Mouse (Mus musculus) cerebellum, adult 9-10 months (tissue): Measurements from ENCODE around the gene Gm35549.
"Not testable (repeated sequence)": the region's sequence is repeated elsewhere in the genome, so short reads cannot be mapped to it uniquely, and the experiment has no call there.

ENCODE experiments used
- DNase-seq: peaks from one replicate; pipeline ENCODE4 v3.0.0; 2022

Gm35549 gene

GRCm38 (mm10) chr9:122843760-122844159, at the start of gene Gm35549:
Gene Gm35549, minus strand, starts transcription at chr9:122844035.
- DNase-seq = no peak

GRCm38 (mm10) chr9:122886372-122887179, 42.7 kb upstream of the Gm35549 start:
- DNase-seq = peak; percentile 71

- DNase-seq = no peak
Observed at GRCm38 (mm10) chr9:122885385-122885784, 41.5 kb upstream of the Gm35549 start, which contains the start of gene Zkscan7. Gene Zkscan7, plus strand, starts transcription at chr9:122885685.

GRCm38 (mm10) chr9:122875145-122875544, 31.3 kb upstream of the Gm35549 start:
- DNase-seq = no peak

- DNase-seq = no peak
Observed at GRCm38 (mm10) chr9:122874653-122875052, 30.8 kb upstream of the Gm35549 start.

- DNase-seq = no peak
Observed at GRCm38 (mm10) chr9:122872595-122872994, 28.8 kb upstream of the Gm35549 start.

GRCm38 (mm10) chr9:122866192-122866591, 22.4 kb upstream of the Gm35549 start:
- DNase-seq = no peak

GRCm38 (mm10) chr9:122865697-122866166, 21.9 kb upstream of the Gm35549 start, which contains the start of gene Zfp445:
Gene Zfp445, minus strand, starts transcription at chr9:122866006.
- peak; percentile 84 for DNase-seq

GRCm38 (mm10) chr9:122864848-122865247, 21.0 kb upstream of the Gm35549 start:
- no peak for DNase-seq

- DNase-seq = no peak
Observed at GRCm38 (mm10) chr9:122863731-122864130, 19.9 kb upstream of the Gm35549 start.

GRCm38 (mm10) chr9:122860752-122861151, 16.9 kb upstream of the Gm35549 start:
- no peak for DNase-seq

GRCm38 (mm10) chr9:122856716-122857115, 12.9 kb upstream of the Gm35549 start:
- no peak for DNase-seq

GRCm38 (mm10) chr9:122855617-122856016, 11.8 kb upstream of the Gm35549 start:
- no peak for DNase-seq

- DNase-seq = not testable (repeated sequence)
Observed at GRCm38 (mm10) chr9:122855141-122855540, 11.3 kb upstream of the Gm35549 start.

GRCm38 (mm10) chr9:122854526-122854925, 10.7 kb upstream of the Gm35549 start:
- no peak for DNase-seq

GRCm38 (mm10) chr9:122847811-122848311, 4.0 kb upstream of the Gm35549 start:
- DNase-seq = not testable (repeated sequence)

- peak; percentile 34 for DNase-seq
Observed at GRCm38 (mm10) chr9:122846156-122846555, 2.3 kb upstream of the Gm35549 start.

GRCm38 (mm10) chr9:122845621-122846020, 1.8 kb upstream of the Gm35549 start:
- DNase-seq = no peak

- DNase-seq = no peak
Observed at GRCm38 (mm10) chr9:122837680-122838079, 6.2 kb downstream of the Gm35549 start.

GRCm38 (mm10) chr9:122837216-122837615, 6.6 kb downstream of the Gm35549 start:
- no peak for DNase-seq

GRCm38 (mm10) chr9:122836790-122837189, 7.0 kb downstream of the Gm35549 start:
- DNase-seq = peak; percentile 63

- no peak for DNase-seq
Observed at GRCm38 (mm10) chr9:122836126-122836525, 7.7 kb downstream of the Gm35549 start.

- DNase-seq = no peak
Observed at GRCm38 (mm10) chr9:122829826-122830380, 13.9 kb downstream of the Gm35549 start.

GRCm38 (mm10) chr9:122826743-122827142, 17.1 kb downstream of the Gm35549 start:
- DNase-seq = no peak
